Mouse (Mus musculus) liver, postnatal 0 days (tissue): ENCODE measurements around the gene Man1c1. TPM values are rescaled to one million over a fixed set of nuclear protein-coding genes. Genes with fewer than 3 reads are reported as not detected.

Experiments
- ATAC-seq: fragments of 200-750 bp; cut with Nextera tagmentation; 2 replicates; pipeline ENCODE4 v1.8.0; 2017; ENCODE audit warnings: mild to moderate bottlenecking, moderate library complexity
- DNase-seq: peaks from one replicate; pipeline ENCODE4 v3.0.0-alpha.2; 2016
- H3K27ac ChIP-seq: fragments of 300-500 bp; sonication (generic); 2 replicates; pipeline ENCODE4 v1.5.1; 2014; ENCODE audit warnings: antibody characterized with exemption, moderate library complexity, mild to moderate bottlenecking, low read depth
- H3K27me3 ChIP-seq: fragments of 300-500 bp; sonication (generic); 2 replicates; pipeline ENCODE4 v1.6.1; 2014; ENCODE audit warnings: low read length, control low read depth, mixed read lengths; ENCODE audit not compliant: insufficient read depth
- H3K36me3 ChIP-seq: fragments of 300-500 bp; sonication (generic); replicated peaks from 2 replicates; pipeline ENCODE4 v1.6.1; 2014; ENCODE audit warnings: mild to moderate bottlenecking, control low read depth, low read length, moderate library complexity, mixed read lengths; ENCODE audit not compliant: insufficient read depth
- H3K4me1 ChIP-seq: fragments of 300-500 bp; sonication (generic); 2 replicates; pipeline ENCODE4 v1.6.1; 2014; ENCODE audit warnings: antibody characterized with exemption, mild to moderate bottlenecking, control low read depth; ENCODE audit not compliant: insufficient read depth
- H3K4me2 ChIP-seq: fragments of 300-500 bp; sonication (generic); 2 replicates; pipeline ENCODE4 v1.6.1; 2014; ENCODE audit warnings: low read depth, mild to moderate bottlenecking, low read length, moderate library complexity, mixed read lengths
- H3K4me3 ChIP-seq: fragments of 300-500 bp; sonication (generic); 2 replicates; pipeline ENCODE4 v1.5.1; 2014; ENCODE audit warnings: low read depth, low read length
- H3K9ac ChIP-seq: fragments of 300-500 bp; sonication (generic); replicated peaks from 2 replicates; pipeline ENCODE4 v1.6.1; 2014; ENCODE audit warnings: mild to moderate bottlenecking, moderate library complexity
- H3K9me3 ChIP-seq: fragments of 300-500 bp; sonication (generic); 2 replicates; pipeline ENCODE4 v1.6.1; 2016; ENCODE audit warnings: mild to moderate bottlenecking, control low read depth, low read length, mixed read lengths
- CTCF ChIP-seq: sonication (generic); IDR thresholded peaks from 2 replicates; pipeline ENCODE4 v1.5.1; 2016; ENCODE audit warnings: antibody characterized with exemption, low read depth
- EP300 ChIP-seq: IDR thresholded peaks from 2 replicates; pipeline ENCODE4 v1.6.1; 2016; ENCODE audit warnings: antibody characterized with exemption, low read depth, mild to moderate bottlenecking
- WGBS: fragments of 180-500 bp; shearing (Covaris S2); extraction: QIAGEN DNeasy Blood & Tissue Kit; methylation state at CpG from one replicate; pipeline ENCODE4 v1.1.7; 2014; ENCODE audit not compliant: insufficient replicate concordance; 5-methylcytosine and 5-hydroxymethylcytosine counted together
- polyA plus RNA-seq: library from polyadenylated mRNA; unstranded; fragments of >200 nt; fragmentation: Nextera tagmentation; extraction: Ambion mirVana; gene quantifications from 2 replicates; pipeline ENCODE4 v1.2.1, GENCODE M21; 2015

The Man1c1 gene
- polyA plus RNA-seq, 1 experiment from 2014 or later, result 1.5 TPM

- Histone ChIP-seq H3K4me2 (no peak overlapping the region), H3K27me3 (no peaks in the 10 kb centered on the region), H3K9ac (no peak overlapping the region), H3K27ac (no peak overlapping the region), H3K9me3 (no peaks in the 10 kb centered on the region), H3K4me1 (peaks cover 5% of the 10 kb centered on the region; the same call in 1 of the 2 replicates), H3K36me3 (peaks cover 3% of the 10 kb centered on the region; the same call in 1 of the 2 replicates), H3K4me3 (no peak overlapping the region)
- WGBS, result 86% methylated on average over 8 of the region's 8 CpGs
- TF ChIP-seq EP300 (no peak), CTCF (no peak)
- ATAC-seq, result no peak
- no peak for DNase-seq
Measured at GRCm38 (mm10) chr4:134560699-134561098, 143.4 kb downstream of the Man1c1 start.

- no peak for ATAC-seq
- DNase-seq, result no peak
- no peaks in the 10 kb centered on the region for H3K9me3 ChIP-seq
- H3K36me3 ChIP-seq, result no peaks in the 10 kb centered on the region
- H3K4me3 ChIP-seq, result no peak overlapping the region
- no peak overlapping the region for H3K27ac ChIP-seq
- 61% methylated on average over 7 of the region's 7 CpGs for WGBS
- H3K9ac ChIP-seq, result no peak overlapping the region
- no peak for TF ChIP-seq EP300
- no peak for TF ChIP-seq CTCF
- H3K4me1 ChIP-seq, result peaks cover 5% of the 10 kb centered on the region; the same call in 1 of the 2 replicates
- H3K27me3 ChIP-seq, result no peaks in the 10 kb centered on the region
- H3K4me2 ChIP-seq, result no peak overlapping the region
Measured at GRCm38 (mm10) chr4:134559154-134559553, 144.9 kb downstream of the Man1c1 start.

GRCm38 (mm10) chr4:134558570-134559113, 145.4 kb downstream of the Man1c1 start:
- TF ChIP-seq CTCF (no peak), EP300 (no peak)
- Histone ChIP-seq H3K4me3 (no peak overlapping the region), H3K4me1 (peaks cover 5% of the 10 kb centered on the region; the same call in 1 of the 2 replicates), H3K27me3 (no peaks in the 10 kb centered on the region), H3K36me3 (no peaks in the 10 kb centered on the region), H3K9me3 (no peaks in the 10 kb centered on the region), H3K9ac (no peak overlapping the region), H3K27ac (peak overlapping the region; percentile 69; the same call in 1 of the 2 replicates), H3K4me2 (0 out of 2 replicates have a peak overlapping the region, but pooled peaks have one; percentile 22)
- 57% methylated on average over 9 of the region's 9 CpGs for WGBS
- no peak for DNase-seq
- ATAC-seq, result no peak

- Histone ChIP-seq H3K4me1 (peaks cover 5% of the 10 kb centered on the region; the same call in 1 of the 2 replicates), H3K9ac (no peak overlapping the region), H3K27ac (peak overlapping the region; percentile 69; the same call in 1 of the 2 replicates), H3K27me3 (no peaks in the 10 kb centered on the region), H3K4me2 (peak overlapping the region; percentile 33; the same call in 1 of the 2 replicates), H3K9me3 (no peaks in the 10 kb centered on the region), H3K4me3 (no peak overlapping the region), H3K36me3 (no peaks in the 10 kb centered on the region)
- ATAC-seq, result no peak
- no peak for TF ChIP-seq EP300
- 0 out of 2 replicates have a peak, but pooled peaks have one; percentile 8 for TF ChIP-seq CTCF
- peak; percentile 66 for DNase-seq
- WGBS, result 15% methylated on average over 15 of the region's 16 CpGs
Measured at GRCm38 (mm10) chr4:134557626-134558249, 146.4 kb downstream of the Man1c1 start.

- Histone ChIP-seq H3K27ac (no peak overlapping the region), H3K9me3 (no peaks in the 10 kb centered on the region), H3K27me3 (peaks cover 4% of the 10 kb centered on the region; the same call in 1 of the 2 replicates), H3K9ac (no peak overlapping the region), H3K4me1 (peaks cover 12% of the 10 kb centered on the region), H3K4me2 (no peak overlapping the region), H3K36me3 (no peaks in the 10 kb centered on the region), H3K4me3 (no peak overlapping the region)
- TF ChIP-seq EP300, result no peak
- TF ChIP-seq CTCF, result peak; percentile 59
- ATAC-seq, result no peak
- DNase-seq, result peak; percentile 66
- 63% methylated on average over 7 of the region's 8 CpGs for WGBS
Measured at GRCm38 (mm10) chr4:134555956-134556580, 148.0 kb downstream of the Man1c1 start.

- no peak for DNase-seq
- WGBS, result 87% methylated on average over 1 of the region's 1 CpGs
Measured at GRCm38 (mm10) chr4:134553631-134554030, 150.5 kb downstream of the Man1c1 start.

More at GRCm38 (mm10) chr4:134553631-134554030, 150.5 kb downstream of the Man1c1 start:
- peaks cover 6% of the 10 kb centered on the region; the same call in 1 of the 2 replicates for H3K27me3 ChIP-seq
- no peak overlapping the region for H3K4me3 ChIP-seq
- no peaks in the 10 kb centered on the region; the same call in 1 of the 2 replicates for H3K36me3 ChIP-seq
- no peak overlapping the region for H3K9ac ChIP-seq
- H3K27ac ChIP-seq, result no peak overlapping the region
- TF ChIP-seq EP300 (no peak), CTCF (0 out of 2 replicates have a peak, but pooled peaks have one; percentile 16)
- no peak for ATAC-seq
- peaks cover 5% of the 10 kb centered on the region; the same call in 1 of the 2 replicates for H3K9me3 ChIP-seq
- no peak overlapping the region for H3K4me2 ChIP-seq
- H3K4me1 ChIP-seq, result peaks cover 12% of the 10 kb centered on the region
